Mouse (Mus musculus) midbrain, postnatal 0 days (tissue): Measurements from ENCODE around the gene Nkd1. TPM values are rescaled to one million over a fixed set of nuclear protein-coding genes. Genes with fewer than 3 reads are reported as not detected.

ENCODE experiments used
- ATAC-seq: fragments of 200-750 bp; cut with Nextera tagmentation; 2 replicates; pipeline ENCODE4 v1.8.0; 2017; ENCODE audit warnings: moderate number of reproducible peaks, mild to moderate bottlenecking, moderate TSS enrichment, moderate library complexity; ENCODE audit not compliant: low FRiP score
- DNase-seq: peaks from one replicate; pipeline ENCODE4 v3.0.0-alpha.2; 2015; ENCODE audit warnings: low spot score
- H3K27ac ChIP-seq: fragments of 300-500 bp; sonication (generic); 2 replicates; pipeline ENCODE4 v1.5.1; 2014; ENCODE audit warnings: low read depth, mild to moderate bottlenecking, low read length, mixed read lengths
- H3K27me3 ChIP-seq: fragments of 300-500 bp; sonication (generic); 2 replicates; pipeline ENCODE4 v1.6.1; 2014; ENCODE audit warnings: low read length, control low read depth, mixed read lengths; ENCODE audit not compliant: insufficient read depth
- H3K36me3 ChIP-seq: fragments of 300-500 bp; sonication (generic); 2 replicates; pipeline ENCODE4 v1.6.1; 2014; ENCODE audit warnings: low read length, control low read depth, mixed read lengths; ENCODE audit not compliant: insufficient read depth
- H3K4me1 ChIP-seq: fragments of 300-500 bp; sonication (generic); 2 replicates; pipeline ENCODE4 v1.6.1; 2014; ENCODE audit warnings: mild to moderate bottlenecking, control low read depth, antibody characterized with exemption, low read length, mixed read lengths; ENCODE audit not compliant: insufficient read depth
- H3K4me2 ChIP-seq: fragments of 300-500 bp; sonication (generic); 2 replicates; pipeline ENCODE4 v1.6.1; 2014; ENCODE audit warnings: low read depth, mild to moderate bottlenecking, low read length, mixed read lengths; ENCODE audit not compliant: poor library complexity, severe bottlenecking
- H3K4me3 ChIP-seq: fragments of 300-500 bp; sonication (generic); 2 replicates; pipeline ENCODE4 v1.5.1; 2014; ENCODE audit warnings: low read depth, mild to moderate bottlenecking, low read length, moderate library complexity
- H3K9ac ChIP-seq: fragments of 300-500 bp; sonication (generic); replicated peaks from 2 replicates; pipeline ENCODE4 v1.6.1; 2014; ENCODE audit warnings: mild to moderate bottlenecking, low read length, moderate library complexity, mixed read lengths; ENCODE audit not compliant: poor library complexity, severe bottlenecking
- H3K9me3 ChIP-seq: fragments of 300-500 bp; sonication (generic); 2 replicates; pipeline ENCODE4 v1.6.1; 2016; ENCODE audit warnings: low read length, control low read depth
- CTCF ChIP-seq: IDR thresholded peaks from 2 replicates; pipeline ENCODE4 v1.5.1; 2016; ENCODE audit warnings: antibody characterized with exemption, mild to moderate bottlenecking
- WGBS: fragments of 180-500 bp; shearing (Covaris S2); extraction: QIAGEN DNeasy Blood & Tissue Kit; methylation state at CpG from one replicate; pipeline ENCODE4 v1.1.7; 2014; 5-methylcytosine and 5-hydroxymethylcytosine counted together
- polyA plus RNA-seq: library from polyadenylated mRNA; unstranded; fragments of >200 nt; fragmentation: Nextera tagmentation; extraction: Ambion mirVana; gene quantifications from 2 replicates; pipeline ENCODE4 v1.2.1, GENCODE M21; 2015
- total RNA-seq: library from RNA; depleted of rRNA; stranded (reverse); fragments of >200 nt; gene quantifications from 2 replicates; pipeline ENCODE4 v1.2.3, GENCODE M21; 2014

Nkd1 gene
- total and polyA plus RNA-seq, 2 experiments from 2014 or later, result 35.7 to 48.9 TPM

DNA sequence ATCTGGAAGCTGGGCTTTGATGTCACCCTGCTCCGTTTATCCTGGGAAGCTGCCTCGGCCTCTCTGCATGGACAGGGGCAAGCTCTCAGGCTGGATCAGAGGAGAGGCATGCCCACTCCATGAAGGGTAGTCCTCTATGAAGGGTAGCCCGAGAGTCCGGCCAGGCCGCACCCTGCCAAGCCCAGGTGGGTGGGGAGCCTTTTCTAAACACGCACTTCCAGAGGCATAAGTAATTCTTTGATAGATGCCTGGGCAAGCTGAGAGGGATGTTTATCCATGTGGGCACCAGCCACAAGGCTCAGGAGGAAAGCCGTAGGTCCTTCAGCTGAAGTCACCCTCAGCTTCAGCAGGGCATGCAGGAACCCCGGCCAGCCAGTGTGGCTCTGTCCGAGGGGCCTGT, 7.0 kb downstream of the Nkd1 start:
- DNase-seq (no peak), ATAC-seq (no peak)
- Histone ChIP-seq H3K27me3 (no peaks in the 10 kb centered on the region), H3K27ac (no peak overlapping the region), H3K9ac (no peak overlapping the region), H3K4me3 (no peak overlapping the region), H3K36me3 (no peaks in the 10 kb centered on the region), H3K4me1 (0 out of 2 replicates have a peak, but pooled peaks cover 3% of the 10 kb centered on the region), H3K4me2 (no peak overlapping the region), H3K9me3 (no peaks in the 10 kb centered on the region)
- 87% methylated on average over 9 of the region's 9 CpGs for WGBS
- no peak for TF ChIP-seq CTCF

DNA sequence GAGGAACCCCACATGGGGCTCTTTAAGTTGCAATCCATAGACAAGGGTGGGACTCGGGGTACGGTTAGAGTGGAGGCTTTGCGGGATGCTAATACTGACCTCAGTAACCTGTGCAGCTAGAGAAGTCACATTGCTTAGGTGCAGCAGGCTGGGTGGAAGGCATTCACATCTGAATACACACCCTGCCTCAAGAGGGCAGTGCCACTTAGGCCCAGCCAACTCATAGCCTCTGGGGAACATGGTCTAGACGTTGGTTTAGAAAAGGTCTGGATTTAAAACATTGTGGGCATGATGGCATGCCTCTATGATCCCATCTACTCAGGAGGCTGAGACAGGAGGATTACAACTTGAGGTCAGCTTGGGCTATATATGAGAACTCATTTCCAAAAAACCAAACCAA, 8.6 kb downstream of the Nkd1 start:
- no peak for DNase-seq
- H3K4me2 ChIP-seq, result no peak overlapping the region
- no peaks in the 10 kb centered on the region for H3K27me3 ChIP-seq
- no peak overlapping the region for H3K4me3 ChIP-seq
- H3K27ac ChIP-seq, result no peak overlapping the region
- 86% methylated on average over 4 of the region's 4 CpGs for WGBS
- no peaks in the 10 kb centered on the region for H3K4me1 ChIP-seq
- no peak for ATAC-seq
- no peaks in the 10 kb centered on the region for H3K36me3 ChIP-seq
- no peak overlapping the region for H3K9ac ChIP-seq
- TF ChIP-seq CTCF, result no peak
- H3K9me3 ChIP-seq, result no peaks in the 10 kb centered on the region

DNA sequence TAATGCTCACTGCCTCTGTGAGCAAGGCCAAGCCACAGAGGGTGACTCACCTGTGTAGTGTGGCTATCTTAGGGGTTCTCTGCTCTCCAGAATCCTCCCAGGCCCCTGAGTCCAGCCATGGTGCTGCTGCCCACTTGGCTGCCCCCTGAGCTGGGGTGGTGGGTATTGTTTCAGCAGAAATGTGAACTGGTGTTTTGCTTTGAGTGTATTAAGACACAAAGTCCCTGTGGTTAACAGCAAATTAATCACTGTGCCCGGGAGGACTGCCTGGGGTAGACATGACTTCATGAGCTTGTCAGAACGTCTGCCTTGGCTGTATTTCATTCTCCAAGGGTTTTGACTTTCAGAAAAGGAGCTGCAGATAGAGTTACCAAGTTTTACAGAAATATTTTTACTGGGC, 15.9 kb downstream of the Nkd1 start:
- DNase-seq (no peak), ATAC-seq (no peak)
- Histone ChIP-seq H3K4me3 (no peak overlapping the region), H3K9me3 (no peaks in the 10 kb centered on the region), H3K36me3 (no peaks in the 10 kb centered on the region), H3K4me2 (no peak overlapping the region), H3K9ac (no peak overlapping the region), H3K4me1 (no peaks in the 10 kb centered on the region), H3K27ac (no peak overlapping the region), H3K27me3 (no peaks in the 10 kb centered on the region)
- 55% methylated on average over 2 of the region's 2 CpGs for WGBS
- TF ChIP-seq CTCF, result no peak

DNA sequence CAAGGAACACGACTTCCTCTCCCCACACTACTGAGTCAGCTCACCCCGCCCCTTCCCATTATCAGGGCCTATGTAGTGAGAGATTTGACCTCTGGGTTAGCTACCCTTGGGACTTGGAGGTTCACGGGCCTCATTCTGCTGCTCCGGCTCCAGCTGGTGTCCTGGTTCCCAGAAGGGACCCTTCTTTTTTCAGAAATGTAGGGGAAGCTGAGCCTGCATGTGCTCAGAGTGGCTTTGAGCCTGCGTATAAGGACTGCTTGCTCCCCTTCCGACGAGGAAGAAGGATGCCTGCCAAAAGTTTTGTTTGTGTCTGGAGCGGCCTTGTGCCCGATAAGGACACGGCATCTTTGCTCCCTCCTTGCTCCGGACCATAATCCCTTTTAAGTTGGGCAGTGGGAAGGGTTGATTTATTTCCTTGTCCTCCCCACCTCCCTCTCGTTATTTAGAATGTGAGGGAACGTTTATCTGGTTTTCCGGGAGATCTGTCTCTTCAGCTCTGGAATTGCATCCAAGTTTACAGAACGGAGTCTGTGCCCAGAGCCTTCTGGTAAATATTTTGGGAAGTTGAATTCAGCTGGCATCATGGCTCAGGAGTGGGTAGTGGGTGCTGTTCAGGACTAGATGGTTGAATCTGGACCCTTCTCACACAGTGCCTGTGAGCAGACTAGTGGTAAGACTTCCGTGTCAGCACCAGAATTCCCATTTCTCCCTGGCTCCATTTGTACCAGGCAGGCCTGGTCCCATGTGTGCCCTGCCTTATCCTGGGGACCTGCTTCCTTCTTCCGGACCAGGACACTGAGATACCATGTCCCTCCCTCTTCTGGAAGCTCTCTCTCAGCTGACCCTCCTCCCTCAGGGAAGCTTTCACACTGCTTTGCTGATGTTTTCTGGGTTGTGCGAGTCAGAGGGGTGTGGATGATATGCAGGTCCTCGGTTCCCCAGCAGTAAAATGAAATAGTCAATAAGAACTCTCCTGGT, 17.1 kb downstream of the Nkd1 start:
- no peak for TF ChIP-seq CTCF

DNA sequence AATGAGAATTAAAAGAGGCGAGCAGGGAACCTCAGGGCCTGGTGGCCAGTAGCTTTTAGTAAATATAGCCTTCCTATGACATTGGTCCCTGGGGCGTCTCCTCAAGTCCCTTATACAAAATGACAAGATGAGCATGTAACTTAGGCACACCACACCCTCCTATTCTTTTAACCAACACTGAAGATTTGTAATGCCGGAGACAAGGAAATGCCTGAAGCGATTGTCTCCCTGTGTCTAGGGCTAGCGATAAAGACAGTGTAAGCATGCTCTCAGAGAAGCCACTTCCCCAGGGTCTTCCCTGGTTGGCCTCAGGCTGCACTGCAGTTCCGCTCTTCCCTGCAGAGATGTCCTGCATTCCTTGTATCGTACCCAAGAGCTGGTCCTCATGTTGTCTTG, 17.8 kb downstream of the Nkd1 start:
- Histone ChIP-seq H3K4me1 (no peaks in the 10 kb centered on the region), H3K9ac (no peak overlapping the region), H3K27ac (no peak overlapping the region), H3K27me3 (no peaks in the 10 kb centered on the region), H3K36me3 (no peaks in the 10 kb centered on the region), H3K4me3 (no peak overlapping the region), H3K9me3 (no peaks in the 10 kb centered on the region), H3K4me2 (no peak overlapping the region)
- DNase-seq (no peak), ATAC-seq (no peak)
- no peak for TF ChIP-seq CTCF
- WGBS, result 84% methylated on average over 7 of the region's 7 CpGs

More for the DNA sequence above, 17.1 kb downstream of the Nkd1 start:
- no peak overlapping the region for H3K27ac ChIP-seq
- H3K4me3 ChIP-seq, result no peak overlapping the region
- no peak overlapping the region for H3K4me2 ChIP-seq
- DNase-seq, result no peak
- ATAC-seq, result no peak
- H3K4me1 ChIP-seq, result no peaks in the 10 kb centered on the region
- no peak overlapping the region for H3K9ac ChIP-seq
- WGBS, result 66% methylated on average over 19 of the region's 19 CpGs
- no peaks in the 10 kb centered on the region for H3K9me3 ChIP-seq
- H3K27me3 ChIP-seq, result no peaks in the 10 kb centered on the region
- H3K36me3 ChIP-seq, result no peaks in the 10 kb centered on the region

DNA sequence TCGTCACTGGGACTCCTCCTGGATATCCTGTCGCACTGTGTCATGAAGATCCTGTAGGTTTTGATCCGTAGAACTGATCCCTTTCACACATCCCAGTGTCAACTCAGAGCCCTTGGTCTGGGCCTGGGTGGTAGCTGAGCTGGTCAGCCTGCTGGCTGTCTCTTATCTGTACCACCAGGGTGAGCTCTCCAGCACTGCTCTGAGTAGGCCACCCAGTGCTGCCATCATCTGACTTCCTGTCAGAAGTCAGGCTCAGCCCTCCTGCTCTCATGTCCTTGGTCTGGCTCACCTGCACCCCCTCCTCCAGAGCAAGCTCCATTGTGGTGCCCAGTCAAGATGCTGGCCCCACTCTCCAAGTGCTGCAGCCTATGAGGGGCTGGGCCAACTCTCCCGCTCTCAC, 18.8 kb downstream of the Nkd1 start:
- DNase-seq, result no peak
- Histone ChIP-seq H3K27ac (no peak overlapping the region), H3K4me2 (no peak overlapping the region), H3K9ac (no peak overlapping the region), H3K9me3 (no peaks in the 10 kb centered on the region), H3K36me3 (no peaks in the 10 kb centered on the region), H3K27me3 (no peaks in the 10 kb centered on the region), H3K4me1 (no peaks in the 10 kb centered on the region), H3K4me3 (no peak overlapping the region)
- 85% methylated on average over 4 of the region's 4 CpGs for WGBS
- ATAC-seq, result no peak
- peak; percentile 40 for TF ChIP-seq CTCF
